Mouse (Mus musculus): ENCODE results near the gene Vip. TPM values are rescaled to one million over a fixed set of nuclear protein-coding genes. Genes with fewer than 3 reads are reported as not detected.

Vip gene
- polyA plus RNA-seq (2011; ENCODE audit: insufficient read depth, insufficient read length, low read depth, missing spikeins): 0.39 TPM in 1 of 2 replicates, not detected in the other

GRCm38 (mm10) chr10:5639112-5639511 lies at the start of gene Vip:
Gene Vip, plus strand, starts transcription at chr10:5639218.
- H3K27me3 ChIP-seq (ENCODE audit: control insufficient read depth, insufficient read depth, low read length, poor library complexity, severe bottlenecking): no peaks in the 10 kb centered on the region; the same call in 1 of the 2 replicates
- no peaks in the 10 kb centered on the region for H3K36me3 ChIP-seq (ENCODE audit: control insufficient read depth, insufficient read depth, low read length, poor library complexity, severe bottlenecking)
- no peak within 1 kb of the TSS for H3K9ac ChIP-seq (ENCODE audit: low read depth, poor library complexity, severe bottlenecking)
- no peak within 1 kb of the TSS for H3K27ac ChIP-seq (ENCODE audit: insufficient read depth, low read length)
- no peaks in the 10 kb centered on the region for H3K4me1 ChIP-seq (ENCODE audit: control insufficient read depth, insufficient read depth, low read length)
- no peak within 1 kb of the TSS for H3K4me3 ChIP-seq (ENCODE audit: low read depth, low read length)
- no peak for TF ChIP-seq CTCF (IDR thresholded peaks at IDR 0.05; ENCODE audit: low read depth, low read length)
- TF ChIP-seq EP300 (IDR thresholded peaks at IDR 0.05; ENCODE audit: insufficient read depth, low read depth, low read length): no peak
- no peak for TF ChIP-seq POLR2A (IDR thresholded peaks at IDR 0.05; ENCODE audit: insufficient read depth, low read length)
- H3K9me3 ChIP-seq (replicated peaks; ENCODE audit: control insufficient read depth, insufficient read depth, low read length, poor library complexity, severe bottlenecking): no peaks in the 10 kb centered on the region

- Histone ChIP-seq H3K27me3 (ENCODE audit: control insufficient read depth, insufficient read depth, low read length, poor library complexity, severe bottlenecking) (no peaks in the 10 kb centered on the region; the same call in 1 of the 2 replicates), H3K27ac (ENCODE audit: insufficient read depth, low read length) (no peak overlapping the region), H3K4me1 (ENCODE audit: control insufficient read depth, insufficient read depth, low read length) (no peaks in the 10 kb centered on the region), H3K9me3 (replicated peaks; ENCODE audit: control insufficient read depth, insufficient read depth, low read length, poor library complexity, severe bottlenecking) (no peaks in the 10 kb centered on the region), H3K36me3 (ENCODE audit: control insufficient read depth, insufficient read depth, low read length, poor library complexity, severe bottlenecking) (no peaks in the 10 kb centered on the region), H3K9ac (ENCODE audit: low read depth, poor library complexity, severe bottlenecking) (no peak overlapping the region), H3K4me3 (ENCODE audit: low read depth, low read length) (no peak overlapping the region)
- TF ChIP-seq CTCF (IDR thresholded peaks at IDR 0.05; ENCODE audit: low read depth, low read length) (no peak), EP300 (IDR thresholded peaks at IDR 0.05; ENCODE audit: insufficient read depth, low read depth, low read length) (no peak), POLR2A (IDR thresholded peaks at IDR 0.05; ENCODE audit: insufficient read depth, low read length) (no peak)
Measured at GRCm38 (mm10) chr10:5591061-5591460, 48.0 kb upstream of the Vip start.

GRCm38 (mm10) chr10:5591996-5592395 lies 47.0 kb upstream of the Vip start:
- Histone ChIP-seq H3K9ac (ENCODE audit: low read depth, poor library complexity, severe bottlenecking) (no peak overlapping the region), H3K27me3 (ENCODE audit: control insufficient read depth, insufficient read depth, low read length, poor library complexity, severe bottlenecking) (no peaks in the 10 kb centered on the region), H3K4me1 (ENCODE audit: control insufficient read depth, insufficient read depth, low read length) (no peaks in the 10 kb centered on the region), H3K9me3 (replicated peaks; ENCODE audit: control insufficient read depth, insufficient read depth, low read length, poor library complexity, severe bottlenecking) (no peaks in the 10 kb centered on the region), H3K36me3 (ENCODE audit: control insufficient read depth, insufficient read depth, low read length, poor library complexity, severe bottlenecking) (no peaks in the 10 kb centered on the region), H3K27ac (ENCODE audit: insufficient read depth, low read length) (no peak overlapping the region), H3K4me3 (ENCODE audit: low read depth, low read length) (no peak overlapping the region)
- TF ChIP-seq POLR2A (IDR thresholded peaks at IDR 0.05; ENCODE audit: insufficient read depth, low read length): no peak
- no peak for TF ChIP-seq EP300 (IDR thresholded peaks at IDR 0.05; ENCODE audit: insufficient read depth, low read depth, low read length)
- no peak for TF ChIP-seq CTCF (IDR thresholded peaks at IDR 0.05; ENCODE audit: low read depth, low read length)

GRCm38 (mm10) chr10:5593464-5593863 lies 45.6 kb upstream of the Vip start, which contains the start of gene Myct1:
Gene Myct1, plus strand, starts transcription at chr10:5593775.
- TF ChIP-seq CTCF (IDR thresholded peaks at IDR 0.05; ENCODE audit: low read depth, low read length): no peak
- TF ChIP-seq POLR2A (IDR thresholded peaks at IDR 0.05; ENCODE audit: insufficient read depth, low read length): no peak
- TF ChIP-seq EP300 (IDR thresholded peaks at IDR 0.05; ENCODE audit: insufficient read depth, low read depth, low read length): no peak
- Histone ChIP-seq H3K9me3 (replicated peaks; ENCODE audit: control insufficient read depth, insufficient read depth, low read length, poor library complexity, severe bottlenecking) (no peaks in the 10 kb centered on the region), H3K9ac (ENCODE audit: low read depth, poor library complexity, severe bottlenecking) (no peak within 1 kb of the TSS), H3K27ac (ENCODE audit: insufficient read depth, low read length) (no peak within 1 kb of the TSS), H3K36me3 (ENCODE audit: control insufficient read depth, insufficient read depth, low read length, poor library complexity, severe bottlenecking) (no peaks in the 10 kb centered on the region), H3K4me1 (ENCODE audit: control insufficient read depth, insufficient read depth, low read length) (no peaks in the 10 kb centered on the region), H3K27me3 (ENCODE audit: control insufficient read depth, insufficient read depth, low read length, poor library complexity, severe bottlenecking) (no peaks in the 10 kb centered on the region), H3K4me3 (ENCODE audit: low read depth, low read length) (no peak within 1 kb of the TSS)

GRCm38 (mm10) chr10:5594457-5594856 lies 44.6 kb upstream of the Vip start:
- no peaks in the 10 kb centered on the region for H3K9me3 ChIP-seq (replicated peaks; ENCODE audit: control insufficient read depth, insufficient read depth, low read length, poor library complexity, severe bottlenecking)
- H3K4me3 ChIP-seq (ENCODE audit: low read depth, low read length): no peak overlapping the region
- no peak overlapping the region for H3K27ac ChIP-seq (ENCODE audit: insufficient read depth, low read length)
- H3K4me1 ChIP-seq (ENCODE audit: control insufficient read depth, insufficient read depth, low read length): no peaks in the 10 kb centered on the region
- no peaks in the 10 kb centered on the region for H3K36me3 ChIP-seq (ENCODE audit: control insufficient read depth, insufficient read depth, low read length, poor library complexity, severe bottlenecking)
- H3K9ac ChIP-seq (ENCODE audit: low read depth, poor library complexity, severe bottlenecking): no peak overlapping the region
- TF ChIP-seq CTCF (IDR thresholded peaks at IDR 0.05; ENCODE audit: low read depth, low read length): no peak
- TF ChIP-seq EP300 (IDR thresholded peaks at IDR 0.05; ENCODE audit: insufficient read depth, low read depth, low read length): no peak
- TF ChIP-seq POLR2A (IDR thresholded peaks at IDR 0.05; ENCODE audit: insufficient read depth, low read length): no peak
- H3K27me3 ChIP-seq (ENCODE audit: control insufficient read depth, insufficient read depth, low read length, poor library complexity, severe bottlenecking): no peaks in the 10 kb centered on the region

- TF ChIP-seq POLR2A (IDR thresholded peaks at IDR 0.05; ENCODE audit: insufficient read depth, low read length) (no peak), CTCF (IDR thresholded peaks at IDR 0.05; ENCODE audit: low read depth, low read length) (no peak), EP300 (IDR thresholded peaks at IDR 0.05; ENCODE audit: insufficient read depth, low read depth, low read length) (no peak)
- Histone ChIP-seq H3K36me3 (ENCODE audit: control insufficient read depth, insufficient read depth, low read length, poor library complexity, severe bottlenecking) (no peaks in the 10 kb centered on the region), H3K9me3 (replicated peaks; ENCODE audit: control insufficient read depth, insufficient read depth, low read length, poor library complexity, severe bottlenecking) (no peaks in the 10 kb centered on the region), H3K4me1 (ENCODE audit: control insufficient read depth, insufficient read depth, low read length) (no peaks in the 10 kb centered on the region), H3K9ac (ENCODE audit: low read depth, poor library complexity, severe bottlenecking) (no peak overlapping the region), H3K27ac (ENCODE audit: insufficient read depth, low read length) (no peak overlapping the region), H3K4me3 (ENCODE audit: low read depth, low read length) (no peak overlapping the region), H3K27me3 (ENCODE audit: control insufficient read depth, insufficient read depth, low read length, poor library complexity, severe bottlenecking) (no peaks in the 10 kb centered on the region)
Measured at GRCm38 (mm10) chr10:5596559-5596958, 42.5 kb upstream of the Vip start.

All from ES-Bruce4 (cell line).